Mouse (Mus musculus): ENCODE measurements at regions not wholly inside any gene's neighbourhood (a gene's known extent, or its start where the extent isn't known, plus 50 kb on each side); places are given as distances from the start of the nearest gene placed in this dataset.

GRCm38 (mm10) chr10:67606739-67607138 is 58.0 kb upstream of the Ado start:
- 78% methylated on average over 1 of the region's 1 CpGs for WGBS
- no peak overlapping the region for H3K4me2 ChIP-seq (ENCODE audit: low read depth)
- ATAC-seq (ENCODE audit: insufficient read depth, low FRiP score, low TSS enrichment) (no peak), DNase-seq (ENCODE audit: low spot score) (no peak)
- H3K9ac ChIP-seq (ENCODE audit: low read length): no peak overlapping the region
- no peaks in the 10 kb centered on the region for H3K27me3 ChIP-seq (ENCODE audit: control insufficient read depth, insufficient read depth, low read length)
- H3K9me3 ChIP-seq (ENCODE audit: control insufficient read depth, low read length): no peaks in the 10 kb centered on the region
- no peak overlapping the region for H3K4me3 ChIP-seq (ENCODE audit: low read depth, low read length)
- no peaks in the 10 kb centered on the region for H3K36me3 ChIP-seq (ENCODE audit: control insufficient read depth, insufficient read depth, low read length)
- no peak overlapping the region for H3K27ac ChIP-seq (ENCODE audit: low read depth, low read length)
- H3K4me1 ChIP-seq (ENCODE audit: control insufficient read depth, insufficient read depth, low read length): no peaks in the 10 kb centered on the region

- Histone ChIP-seq H3K36me3 (ENCODE audit: control insufficient read depth, insufficient read depth, low read length) (no peaks in the 10 kb centered on the region), H3K9me3 (ENCODE audit: control insufficient read depth, low read length) (no peaks in the 10 kb centered on the region), H3K27ac (ENCODE audit: low read depth, low read length) (no peak overlapping the region), H3K27me3 (ENCODE audit: control insufficient read depth, insufficient read depth, low read length) (no peaks in the 10 kb centered on the region), H3K9ac (ENCODE audit: low read length) (no peak overlapping the region), H3K4me3 (ENCODE audit: low read depth, low read length) (no peak overlapping the region), H3K4me1 (ENCODE audit: control insufficient read depth, insufficient read depth, low read length) (no peaks in the 10 kb centered on the region), H3K4me2 (ENCODE audit: low read depth) (no peak overlapping the region)
- 95% methylated on average over 7 of the region's 7 CpGs for WGBS
- no peak for DNase-seq (ENCODE audit: low spot score)
- ATAC-seq (ENCODE audit: insufficient read depth, low FRiP score, low TSS enrichment): no peak
Observed at GRCm38 (mm10) chr10:67599390-67599789, 50.6 kb upstream of the Ado start.

- no peak for ATAC-seq (ENCODE audit: insufficient read depth, low FRiP score, low TSS enrichment)
Observed at GRCm38 (mm10) chr10:67598590-67599047, 49.9 kb upstream of the Ado start.

More at GRCm38 (mm10) chr10:67598590-67599047, 49.9 kb upstream of the Ado start:
- no peaks in the 10 kb centered on the region for H3K36me3 ChIP-seq (ENCODE audit: control insufficient read depth, insufficient read depth, low read length)
- H3K4me3 ChIP-seq (ENCODE audit: low read depth, low read length): no peak overlapping the region
- H3K4me1 ChIP-seq (ENCODE audit: control insufficient read depth, insufficient read depth, low read length): no peaks in the 10 kb centered on the region
- WGBS: 78% methylated on average over 7 of the region's 7 CpGs
- H3K27me3 ChIP-seq (ENCODE audit: control insufficient read depth, insufficient read depth, low read length): no peaks in the 10 kb centered on the region
- no peak overlapping the region for H3K9ac ChIP-seq (ENCODE audit: low read length)
- no peaks in the 10 kb centered on the region for H3K9me3 ChIP-seq (ENCODE audit: control insufficient read depth, low read length)
- H3K27ac ChIP-seq (ENCODE audit: low read depth, low read length): no peak overlapping the region
- no peak for DNase-seq (ENCODE audit: low spot score)
- no peak overlapping the region for H3K4me2 ChIP-seq (ENCODE audit: low read depth)

Data from neural tube, embryonic 11.5 days (tissue).